Mouse (Mus musculus) hindbrain, embryonic 14.5 days (tissue): Measurements from ENCODE around the gene Jazf1. TPM values are rescaled to one million over a fixed set of nuclear protein-coding genes. Genes with fewer than 3 reads are reported as not detected.

Experiments used
- ATAC-seq: fragments of 200-750 bp; cut with Nextera tagmentation; 2 replicates; pipeline ENCODE4 v1.8.0; 2017; ENCODE audit warnings: moderate number of reproducible peaks, mild to moderate bottlenecking, moderate TSS enrichment, moderate library complexity; ENCODE audit not compliant: low FRiP score
- DNase-seq: peaks from one replicate; pipeline ENCODE4 v3.0.0-alpha.2; 2015; ENCODE audit warnings: low spot score
- H3K27ac ChIP-seq: fragments of 300-500 bp; sonication (generic); 2 replicates; pipeline ENCODE4 v1.5.1; 2014; ENCODE audit warnings: mild to moderate bottlenecking, moderate library complexity
- H3K27me3 ChIP-seq: fragments of 300-500 bp; sonication (generic); 2 replicates; pipeline ENCODE4 v1.6.1; 2014; ENCODE audit warnings: mild to moderate bottlenecking, low read length, mixed read lengths; ENCODE audit not compliant: control insufficient read depth, insufficient read depth
- H3K36me3 ChIP-seq: fragments of 300-500 bp; sonication (generic); replicated peaks from 2 replicates; pipeline ENCODE4 v1.6.1; 2014; ENCODE audit not compliant: control insufficient read depth, insufficient read depth
- H3K4me1 ChIP-seq: fragments of 300-500 bp; sonication (generic); replicated peaks from 2 replicates; pipeline ENCODE4 v1.6.1; 2014; ENCODE audit warnings: antibody characterized with exemption, low read length, mixed read lengths; ENCODE audit not compliant: control insufficient read depth, insufficient read depth
- H3K4me2 ChIP-seq: fragments of 300-500 bp; sonication (generic); replicated peaks from 2 replicates; pipeline ENCODE4 v1.6.1; 2014; ENCODE audit warnings: mild to moderate bottlenecking, moderate library complexity
- H3K4me3 ChIP-seq: fragments of 300-500 bp; sonication (generic); replicated peaks from 2 replicates; pipeline ENCODE4 v1.5.1; 2014; ENCODE audit warnings: mild to moderate bottlenecking, low read length
- H3K9ac ChIP-seq: fragments of 300-500 bp; sonication (generic); 2 replicates; pipeline ENCODE4 v1.6.1; 2014
- H3K9me3 ChIP-seq: fragments of 300-500 bp; sonication (generic); 2 replicates; pipeline ENCODE4 v1.6.1; 2016; ENCODE audit warnings: low read length; ENCODE audit not compliant: control insufficient read depth
- WGBS: fragments of 180-500 bp; shearing (Covaris S2); extraction: QIAGEN DNeasy Blood & Tissue Kit; methylation state at CpG from one replicate; pipeline ENCODE4 v1.1.7; 2014; 5-methylcytosine and 5-hydroxymethylcytosine counted together
- polyA plus RNA-seq: library from polyadenylated mRNA; unstranded; fragments of >200 nt; fragmentation: Nextera tagmentation; extraction: Ambion mirVana; gene quantifications from 2 replicates; pipeline ENCODE4 v1.2.1, GENCODE M21; 2014

Jazf1 gene
- polyA plus RNA-seq, 1 experiment from 2014 or later: 56.2 TPM

- no peaks in the 10 kb centered on the region for H3K36me3 ChIP-seq
- H3K27ac ChIP-seq: no peak overlapping the region
- no peak for DNase-seq
- no peak for ATAC-seq
- no peaks in the 10 kb centered on the region for H3K9me3 ChIP-seq
- H3K4me3 ChIP-seq: no peak overlapping the region
- H3K4me1 ChIP-seq: peaks cover 9% of the 10 kb centered on the region
- no peaks in the 10 kb centered on the region for H3K27me3 ChIP-seq
- no peak overlapping the region for H3K9ac ChIP-seq
- 60% methylated on average over 7 of the region's 7 CpGs for WGBS
- H3K4me2 ChIP-seq: no peak overlapping the region
Observed at GRCm38 (mm10) chr6:52823064-52823463, 245.4 kb downstream of the Jazf1 start.

- Histone ChIP-seq H3K27me3 (no peaks in the 10 kb centered on the region), H3K27ac (no peak overlapping the region), H3K36me3 (no peaks in the 10 kb centered on the region), H3K9ac (no peak overlapping the region), H3K4me2 (no peak overlapping the region), H3K4me1 (peaks cover 9% of the 10 kb centered on the region), H3K9me3 (no peaks in the 10 kb centered on the region), H3K4me3 (no peak overlapping the region)
- ATAC-seq: no peak
- no peak for DNase-seq
- WGBS: 70% methylated on average over 2 of the region's 2 CpGs
Observed at GRCm38 (mm10) chr6:52822625-52823024, 245.8 kb downstream of the Jazf1 start.

- peaks cover 6% of the 10 kb centered on the region for H3K4me1 ChIP-seq
- H3K36me3 ChIP-seq: no peaks in the 10 kb centered on the region
- no peaks in the 10 kb centered on the region for H3K9me3 ChIP-seq
- no peak overlapping the region for H3K27ac ChIP-seq
- DNase-seq: no peak
- ATAC-seq: no peak
- H3K4me2 ChIP-seq: no peak overlapping the region
- no peak overlapping the region for H3K4me3 ChIP-seq
- H3K9ac ChIP-seq: no peak overlapping the region
- H3K27me3 ChIP-seq: no peaks in the 10 kb centered on the region
- WGBS: 73% methylated on average over 8 of the region's 8 CpGs
Observed at GRCm38 (mm10) chr6:52819353-52819752, 249.1 kb downstream of the Jazf1 start.

- no peaks in the 10 kb centered on the region for H3K9me3 ChIP-seq
- no peak overlapping the region for H3K27ac ChIP-seq
- no peak overlapping the region for H3K4me2 ChIP-seq
- ATAC-seq: no peak
- peaks cover 2% of the 10 kb centered on the region; the same call in 1 of the 2 replicates for H3K4me1 ChIP-seq
- no peak overlapping the region for H3K9ac ChIP-seq
- no peaks in the 10 kb centered on the region for H3K27me3 ChIP-seq
- H3K36me3 ChIP-seq: no peaks in the 10 kb centered on the region
- DNase-seq: no peak
- H3K4me3 ChIP-seq: no peak overlapping the region
- WGBS: 82% methylated on average over 4 of the region's 4 CpGs
Observed at GRCm38 (mm10) chr6:52818041-52818440, 250.4 kb downstream of the Jazf1 start.

GRCm38 (mm10) chr6:52817203-52817874 lies 251.1 kb downstream of the Jazf1 start:
- no peak for ATAC-seq

GRCm38 (mm10) chr6:52805237-52805856 lies 263.1 kb downstream of the Jazf1 start:
- ATAC-seq (no peak), DNase-seq (no peak)
- Histone ChIP-seq H3K36me3 (no peaks in the 10 kb centered on the region), H3K4me3 (no peak overlapping the region), H3K9ac (no peak overlapping the region), H3K27ac (no peak overlapping the region), H3K27me3 (no peaks in the 10 kb centered on the region), H3K4me1 (no peaks in the 10 kb centered on the region), H3K4me2 (no peak overlapping the region), H3K9me3 (no peaks in the 10 kb centered on the region)
- 93% methylated on average over 3 of the region's 3 CpGs for WGBS

More at GRCm38 (mm10) chr6:52817203-52817874, 251.1 kb downstream of the Jazf1 start:
- WGBS: 83% methylated on average over 10 of the region's 10 CpGs
- no peaks in the 10 kb centered on the region for H3K4me1 ChIP-seq
- no peak overlapping the region for H3K4me3 ChIP-seq
- no peaks in the 10 kb centered on the region for H3K36me3 ChIP-seq
- H3K27me3 ChIP-seq: no peaks in the 10 kb centered on the region
- DNase-seq: no peak
- no peak overlapping the region for H3K27ac ChIP-seq
- no peak overlapping the region for H3K9ac ChIP-seq
- no peaks in the 10 kb centered on the region for H3K9me3 ChIP-seq
- H3K4me2 ChIP-seq: no peak overlapping the region

GRCm38 (mm10) chr6:52802181-52802580 lies 266.2 kb downstream of the Jazf1 start:
- DNase-seq (no peak), ATAC-seq (no peak)
- no peaks in the 10 kb centered on the region for H3K27me3 ChIP-seq
- H3K27ac ChIP-seq: no peak overlapping the region
- 46% methylated on average over 9 of the region's 9 CpGs for WGBS
- H3K36me3 ChIP-seq: no peaks in the 10 kb centered on the region
- no peaks in the 10 kb centered on the region; the same call in 1 of the 2 replicates for H3K4me1 ChIP-seq
- no peak overlapping the region for H3K4me3 ChIP-seq
- H3K4me2 ChIP-seq: no peak overlapping the region
- no peaks in the 10 kb centered on the region for H3K9me3 ChIP-seq
- H3K9ac ChIP-seq: no peak overlapping the region

GRCm38 (mm10) chr6:52797252-52797800 lies 271.1 kb downstream of the Jazf1 start:
- no peak overlapping the region for H3K4me3 ChIP-seq

GRCm38 (mm10) chr6:52796691-52797090 lies 271.7 kb downstream of the Jazf1 start:
- Histone ChIP-seq H3K36me3 (no peaks in the 10 kb centered on the region), H3K27ac (no peak overlapping the region), H3K27me3 (no peaks in the 10 kb centered on the region), H3K4me2 (no peak overlapping the region), H3K9me3 (no peaks in the 10 kb centered on the region), H3K4me1 (peaks cover 20% of the 10 kb centered on the region), H3K9ac (no peak overlapping the region), H3K4me3 (no peak overlapping the region)
- DNase-seq: no peak
- ATAC-seq: no peak; the same call in 1 of the 2 replicates
- 71% methylated on average over 1 of the region's 1 CpGs for WGBS

More at GRCm38 (mm10) chr6:52797252-52797800, 271.1 kb downstream of the Jazf1 start:
- ATAC-seq: no peak
- H3K4me1 ChIP-seq: peaks cover 20% of the 10 kb centered on the region
- no peaks in the 10 kb centered on the region for H3K36me3 ChIP-seq
- no peak for DNase-seq
- H3K27ac ChIP-seq: no peak overlapping the region
- H3K9me3 ChIP-seq: no peaks in the 10 kb centered on the region
- 56% methylated on average over 6 of the region's 6 CpGs for WGBS
- H3K9ac ChIP-seq: no peak overlapping the region
- no peak overlapping the region for H3K4me2 ChIP-seq
- H3K27me3 ChIP-seq: no peaks in the 10 kb centered on the region
